Mouse (Mus musculus): Measurements from ENCODE around the gene Usp3. TPM values are rescaled to one million over a fixed set of nuclear protein-coding genes. Genes with fewer than 3 reads are reported as not detected.
A peak's percentile ranks its signal among the peaks of the same experiment; 100 is the strongest.

The Usp3 gene
- polyA plus RNA-seq, 1 experiment from 2014 or later, result 104 TPM

- no peaks in the 10 kb centered on the region; the same call in 1 of the 2 replicates for H3K27me3 ChIP-seq
- ATAC-seq (ENCODE audit: low FRiP score, low read depth), result no peak
- H3K4me2 ChIP-seq (replicated peaks), result no peak overlapping the region
- no peak overlapping the region for H3K27ac ChIP-seq (replicated peaks)
- H3K4me1 ChIP-seq, result peaks cover 10% of the 10 kb centered on the region
- 80% methylated on average over 4 of the region's 4 CpGs for WGBS
- H3K36me3 ChIP-seq, result no peaks in the 10 kb centered on the region
- no peak overlapping the region for H3K4me3 ChIP-seq
- H3K9me3 ChIP-seq, result no peaks in the 10 kb centered on the region
- H3K9ac ChIP-seq (replicated peaks), result no peak overlapping the region
Measured at GRCm38 (mm10) chr9:66616858-66617257, 23.9 kb upstream of the Usp3 start.

GRCm38 (mm10) chr9:66615141-66615540, 22.2 kb upstream of the Usp3 start:
- WGBS, result 80% methylated on average over 9 of the region's 9 CpGs
- no peak overlapping the region for H3K4me2 ChIP-seq (replicated peaks)
- H3K4me3 ChIP-seq, result no peak overlapping the region
- H3K9ac ChIP-seq (replicated peaks), result no peak overlapping the region
- no peaks in the 10 kb centered on the region; the same call in 1 of the 2 replicates for H3K27me3 ChIP-seq
- H3K36me3 ChIP-seq, result no peaks in the 10 kb centered on the region
- peaks cover 3% of the 10 kb centered on the region; the same call in 1 of the 2 replicates for H3K4me1 ChIP-seq
- H3K27ac ChIP-seq (replicated peaks), result no peak overlapping the region
- H3K9me3 ChIP-seq, result no peaks in the 10 kb centered on the region
- ATAC-seq (ENCODE audit: low FRiP score, low read depth), result no peak

GRCm38 (mm10) chr9:66614547-66614946, 21.6 kb upstream of the Usp3 start:
- H3K9ac ChIP-seq (replicated peaks), result no peak overlapping the region
- no peak overlapping the region for H3K27ac ChIP-seq (replicated peaks)
- no peaks in the 10 kb centered on the region for H3K9me3 ChIP-seq
- no peaks in the 10 kb centered on the region for H3K4me1 ChIP-seq
- no peak overlapping the region for H3K4me2 ChIP-seq (replicated peaks)
- no peak overlapping the region for H3K4me3 ChIP-seq
- no peaks in the 10 kb centered on the region for H3K36me3 ChIP-seq
- ATAC-seq (ENCODE audit: low FRiP score, low read depth), result no peak
- 76% methylated on average over 7 of the region's 7 CpGs for WGBS
- no peaks in the 10 kb centered on the region; the same call in 1 of the 2 replicates for H3K27me3 ChIP-seq

GRCm38 (mm10) chr9:66613667-66614066, 20.7 kb upstream of the Usp3 start:
- H3K9me3 ChIP-seq, result no peaks in the 10 kb centered on the region
- no peaks in the 10 kb centered on the region for H3K36me3 ChIP-seq
- no peak overlapping the region for H3K27ac ChIP-seq (replicated peaks)
- no peak overlapping the region for H3K9ac ChIP-seq (replicated peaks)
- no peak overlapping the region for H3K4me2 ChIP-seq (replicated peaks)
- 85% methylated on average over 7 of the region's 7 CpGs for WGBS
- no peak overlapping the region for H3K4me3 ChIP-seq
- no peak for ATAC-seq (ENCODE audit: low FRiP score, low read depth)
- H3K27me3 ChIP-seq, result no peaks in the 10 kb centered on the region; the same call in 1 of the 2 replicates
- no peaks in the 10 kb centered on the region for H3K4me1 ChIP-seq

GRCm38 (mm10) chr9:66611478-66612093, 18.6 kb upstream of the Usp3 start:
- peak; percentile 70; the same call in 1 of the 2 replicates for ATAC-seq (ENCODE audit: low FRiP score, low read depth)
- H3K9me3 ChIP-seq, result no peaks in the 10 kb centered on the region
- H3K9ac ChIP-seq (replicated peaks), result no peak overlapping the region; the same call in 1 of the 2 replicates
- no peaks in the 10 kb centered on the region for H3K27me3 ChIP-seq
- H3K36me3 ChIP-seq, result no peaks in the 10 kb centered on the region
- no peak overlapping the region for H3K27ac ChIP-seq (replicated peaks)
- H3K4me3 ChIP-seq, result no peak overlapping the region
- H3K4me1 ChIP-seq, result no peaks in the 10 kb centered on the region
- H3K4me2 ChIP-seq (replicated peaks), result peak overlapping the region; percentile 35
- 20% methylated on average over 18 of the region's 18 CpGs for WGBS

- no peaks in the 10 kb centered on the region for H3K27me3 ChIP-seq
- no peak overlapping the region for H3K4me3 ChIP-seq
- no peaks in the 10 kb centered on the region for H3K36me3 ChIP-seq
- H3K4me1 ChIP-seq, result 0 out of 2 replicates have a peak, but pooled peaks cover 5% of the 10 kb centered on the region
- no peak overlapping the region for H3K9ac ChIP-seq (replicated peaks)
- no peak overlapping the region for H3K27ac ChIP-seq (replicated peaks)
- no peaks in the 10 kb centered on the region for H3K9me3 ChIP-seq
- no peak for ATAC-seq (ENCODE audit: low FRiP score, low read depth)
- no peak overlapping the region for H3K4me2 ChIP-seq (replicated peaks)
- 81% methylated on average over 5 of the region's 5 CpGs for WGBS
Measured at GRCm38 (mm10) chr9:66608817-66609345, 15.9 kb upstream of the Usp3 start.

- Histone ChIP-seq H3K9ac (replicated peaks) (no peak overlapping the region), H3K27me3 (no peaks in the 10 kb centered on the region), H3K4me2 (replicated peaks) (no peak overlapping the region), H3K36me3 (no peaks in the 10 kb centered on the region), H3K4me1 (0 out of 2 replicates have a peak, but pooled peaks cover 5% of the 10 kb centered on the region), H3K27ac (replicated peaks) (no peak overlapping the region), H3K9me3 (no peaks in the 10 kb centered on the region), H3K4me3 (no peak overlapping the region)
- WGBS, result 79% methylated on average over 12 of the region's 12 CpGs
- ATAC-seq (ENCODE audit: low FRiP score, low read depth), result no peak
Measured at GRCm38 (mm10) chr9:66606851-66607250, 13.9 kb upstream of the Usp3 start.

GRCm38 (mm10) chr9:66605876-66606750, 13.2 kb upstream of the Usp3 start:
- H3K9ac ChIP-seq (replicated peaks), result no peak overlapping the region
- H3K36me3 ChIP-seq, result no peaks in the 10 kb centered on the region
- WGBS, result 80% methylated on average over 13 of the region's 13 CpGs
- H3K4me2 ChIP-seq (replicated peaks), result no peak overlapping the region
- ATAC-seq (ENCODE audit: low FRiP score, low read depth), result no peak
- H3K27ac ChIP-seq (replicated peaks), result no peak overlapping the region
- H3K9me3 ChIP-seq, result no peaks in the 10 kb centered on the region
- 0 out of 2 replicates have a peak, but pooled peaks cover 5% of the 10 kb centered on the region for H3K4me1 ChIP-seq
- H3K4me3 ChIP-seq, result no peak overlapping the region
- no peaks in the 10 kb centered on the region for H3K27me3 ChIP-seq

- H3K9me3 ChIP-seq, result no peaks in the 10 kb centered on the region
- no peak for ATAC-seq (ENCODE audit: low FRiP score, low read depth)
- H3K27ac ChIP-seq (replicated peaks), result no peak overlapping the region
- peaks cover 9% of the 10 kb centered on the region for H3K4me1 ChIP-seq
- H3K4me2 ChIP-seq (replicated peaks), result no peak overlapping the region
- no peaks in the 10 kb centered on the region for H3K36me3 ChIP-seq
- H3K4me3 ChIP-seq, result no peak overlapping the region
- no peaks in the 10 kb centered on the region for H3K27me3 ChIP-seq
- no peak overlapping the region for H3K9ac ChIP-seq (replicated peaks)
- 89% methylated on average over 8 of the region's 8 CpGs for WGBS
Measured at GRCm38 (mm10) chr9:66604349-66605206, 11.6 kb upstream of the Usp3 start.

GRCm38 (mm10) chr9:66603907-66604306, 11.0 kb upstream of the Usp3 start:
- H3K36me3 ChIP-seq, result no peaks in the 10 kb centered on the region
- 87% methylated on average over 1 of the region's 1 CpGs for WGBS

GRCm38 (mm10) chr9:66601006-66601405, 8.1 kb upstream of the Usp3 start:
- no peaks in the 10 kb centered on the region for H3K9me3 ChIP-seq
- H3K9ac ChIP-seq (replicated peaks), result no peak overlapping the region
- H3K27me3 ChIP-seq, result peaks cover 3% of the 10 kb centered on the region; the same call in 1 of the 2 replicates
- H3K4me1 ChIP-seq, result peaks cover 14% of the 10 kb centered on the region
- no peak overlapping the region for H3K4me3 ChIP-seq
- H3K4me2 ChIP-seq (replicated peaks), result no peak overlapping the region
- H3K36me3 ChIP-seq, result no peaks in the 10 kb centered on the region
- no peak for ATAC-seq (ENCODE audit: low FRiP score, low read depth)
- H3K27ac ChIP-seq (replicated peaks), result no peak overlapping the region
- 80% methylated on average over 2 of the region's 2 CpGs for WGBS

More at GRCm38 (mm10) chr9:66603907-66604306, 11.0 kb upstream of the Usp3 start:
- no peak overlapping the region for H3K4me3 ChIP-seq
- no peak overlapping the region for H3K4me2 ChIP-seq (replicated peaks)
- H3K27me3 ChIP-seq, result no peaks in the 10 kb centered on the region
- no peak for ATAC-seq (ENCODE audit: low FRiP score, low read depth)
- peaks cover 10% of the 10 kb centered on the region for H3K4me1 ChIP-seq
- no peaks in the 10 kb centered on the region for H3K9me3 ChIP-seq
- no peak overlapping the region for H3K27ac ChIP-seq (replicated peaks)
- H3K9ac ChIP-seq (replicated peaks), result no peak overlapping the region

All from midbrain, embryonic 12.5 days (tissue).